7 mouse cellular contexts compared by ENCODE assay signal in the genomic region with DNA sequence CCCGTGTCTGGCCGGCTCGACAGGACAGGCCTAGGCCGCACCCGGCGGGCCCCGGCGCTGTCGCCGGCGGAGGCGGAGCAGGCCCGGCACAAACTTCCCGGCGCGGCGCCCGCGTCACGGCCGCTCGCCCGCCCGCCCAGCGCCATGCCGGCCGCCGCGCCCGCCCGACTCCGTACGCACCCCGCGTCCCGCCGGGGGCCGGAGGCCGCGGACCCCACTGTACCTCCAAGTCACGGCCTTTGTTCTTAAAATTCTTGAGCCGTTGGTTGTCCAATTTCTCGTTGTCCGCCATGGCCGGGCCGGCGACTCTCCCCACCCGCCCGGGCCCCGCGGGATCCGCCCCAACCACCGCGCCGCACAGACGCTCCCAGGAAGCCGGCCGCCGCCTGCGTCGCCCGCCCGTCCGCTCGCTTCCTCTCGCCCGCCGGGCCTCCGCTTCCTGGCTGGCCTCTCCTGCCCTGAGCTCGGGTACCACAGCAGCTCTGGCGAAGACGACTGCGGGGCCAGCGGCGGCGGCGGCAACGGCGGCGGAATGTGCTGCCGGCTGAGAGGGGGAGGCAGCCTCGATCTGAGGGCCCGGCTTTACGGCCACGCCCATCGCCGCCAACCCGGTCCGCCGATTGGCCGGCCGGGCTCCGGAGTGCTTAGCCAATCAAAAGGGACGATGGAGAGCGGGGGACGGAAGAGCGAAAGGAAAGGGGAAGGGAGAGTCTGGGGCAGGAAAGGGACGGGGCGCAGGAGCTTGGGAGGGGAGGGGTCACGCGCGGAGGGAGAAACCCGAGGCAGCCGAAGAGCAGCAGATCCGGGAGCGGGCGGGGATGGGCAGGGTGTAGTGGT. TPM values are rescaled to one million over a fixed set of nuclear protein-coding genes. Genes with fewer than 3 reads are reported as not detected.
DNase-seq lines count a peak whose midpoint lies in the region; ATAC-seq lines count a peak whose summit lies in the region.

Gene Kpna4 (minus strand): TSS at position 605 of the 837 bp plus-strand sequence.

- H3K9ac ChIP-seq in intestine, embryonic 15.5 days = peak within 1 kb of the TSS; percentile 72

- H3K27me3 ChIP-seq in intestine, embryonic 15.5 days (replicated peaks) = no peaks in the 10 kb centered on the region
- peaks cover 8% of the 10 kb centered on the region; the same call in 1 of the 2 replicates for H3K27me3 ChIP-seq in midbrain, embryonic 10.5 days (ENCODE audit: low read depth, poor library complexity, severe bottlenecking)

- peak within 1 kb of the TSS; percentile 97 for H3K27ac ChIP-seq in intestine, embryonic 15.5 days
- peak within 1 kb of the TSS; percentile 97 for H3K27ac ChIP-seq in midbrain, embryonic 10.5 days (replicated peaks)

- H3K4me3 ChIP-seq in intestine, embryonic 15.5 days (replicated peaks) = peak within 1 kb of the TSS; percentile 72
- H3K4me3 ChIP-seq in midbrain, embryonic 10.5 days = peak within 1 kb of the TSS; percentile 94

- peak; percentile 97 for DNase-seq in adrenal gland, adult 2 months
- DNase-seq in embryo, embryonic 11.5 days (ENCODE audit: low read depth, low spot score) = peak; percentile 94
- DNase-seq in gastrocnemius, postnatal 36 days = peak; percentile 86 to 88
- DNase-seq in left cerebral cortex, postnatal 25 days (ENCODE audit: low spot score in 2 of 2) = peak; percentile 95 to 96
- peak; percentile 96 for DNase-seq in midbrain, embryonic 10.5 days (ENCODE audit: low spot score)
- peak; percentile 90 for DNase-seq in right cerebral cortex, postnatal 4 days

- no peaks in the 10 kb centered on the region for H3K9me3 ChIP-seq in intestine, embryonic 15.5 days
- H3K9me3 ChIP-seq in midbrain, embryonic 10.5 days (replicated peaks) = no peaks in the 10 kb centered on the region

- peak; percentile 98 for ATAC-seq in intestine, embryonic 15.5 days

- H3K36me3 ChIP-seq in intestine, embryonic 15.5 days = no peaks in the 10 kb centered on the region
- H3K36me3 ChIP-seq in midbrain, embryonic 10.5 days = no peaks in the 10 kb centered on the region

- peak within 1 kb of the TSS; percentile 80 for H3K4me2 ChIP-seq in intestine, embryonic 15.5 days (replicated peaks)

- intact Hi-C loops in gastrocnemius, postnatal 36 days (cut with DNase I) = loop anchor here (10.0 kb wide), 1 partner anchor 188 kb away; the partner anchor contains the start of gene Ppm1l
- intact Hi-C loops in left cerebral cortex, postnatal 25 days (cut with DNase I) = loop anchor here (5.0 kb wide), 1 partner anchor 191 kb away; the partner anchor contains the start of gene Ppm1l

- under 1% methylated on average over 103 of the region's 107 CpGs for WGBS in intestine, embryonic 15.5 days
- under 1% methylated on average over 104 of the region's 107 CpGs for WGBS in midbrain, embryonic 10.5 days

- 0 out of 2 replicates have a peak, but pooled peaks cover 2% of the 10 kb centered on the region for H3K4me1 ChIP-seq in intestine, embryonic 15.5 days (replicated peaks)
- peaks cover 21% of the 10 kb centered on the region for H3K4me1 ChIP-seq in midbrain, embryonic 10.5 days

RNA-seq across cellular contexts. Expression of gene Kpna4, which starts in this region (rescaled TPM):
- total RNA-seq in adrenal gland, adult 2 months (2021) = 10 to 100 TPM; 49.9 to 71.0 TPM
- 7.2 and 7.7 TPM in 2 replicates for polyA plus RNA-seq in adrenal gland, adult 2 months (2012; rRNA removed)
- 100 to 1,000 TPM; 103 to 111 TPM for total RNA-seq in gastrocnemius, postnatal 36 days (2021)
- 26.7 and 29.5 TPM in 2 replicates for polyA plus RNA-seq in intestine, embryonic 15.5 days (2015; fragmentation: Nextera tagmentation; extraction: Ambion mirVana)
- total RNA-seq in left cerebral cortex, postnatal 25 days (2021) = 10 to 100 TPM; 62.9 to 65.6 TPM
- polyA plus RNA-seq in midbrain, embryonic 10.5 days (2016; fragmentation: Nextera tagmentation; extraction: Ambion mirVana) = 34.2 and 35.6 TPM in 2 replicates

Comparison
In these comparisons a context has a peak if more than half of its experiments do, and no peak if none do; other contexts are left out.
1. Peak in every context shown above with its lines: DNase-seq, ATAC-seq, H3K4me3 ChIP-seq and H3K27ac ChIP-seq.